Mouse (Mus musculus) cerebellum, adult 8-10 months (tissue): Measurements from ENCODE around the gene Naa80.

Experiments
- DNase-seq: peaks from one replicate; pipeline ENCODE4 v3.0.0; 2022

Naa80 gene

DNA sequence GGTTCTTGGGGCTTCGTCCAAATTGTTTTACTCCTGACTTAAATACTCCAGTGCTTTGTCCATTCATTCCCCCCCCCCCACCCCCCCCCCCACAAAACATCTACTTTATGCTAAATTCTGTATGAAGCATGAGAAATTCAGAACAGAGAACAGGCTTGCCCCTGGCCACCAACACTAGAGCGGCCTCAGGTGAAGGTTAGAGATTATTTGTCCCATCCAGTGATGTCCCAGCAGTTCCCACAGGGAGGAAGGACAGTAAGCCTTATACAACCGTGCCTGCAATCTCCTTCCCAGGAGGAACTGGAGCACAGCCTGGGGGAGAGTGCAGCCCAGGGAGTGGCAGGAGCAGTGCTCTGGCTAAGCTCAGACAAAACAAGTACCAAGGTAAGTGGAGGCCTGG is at the start of gene Naa80:
Naa80 (plus strand) TSS at position 301 of the 400 bp plus-strand sequence.
- DNase-seq, result no peak

DNA sequence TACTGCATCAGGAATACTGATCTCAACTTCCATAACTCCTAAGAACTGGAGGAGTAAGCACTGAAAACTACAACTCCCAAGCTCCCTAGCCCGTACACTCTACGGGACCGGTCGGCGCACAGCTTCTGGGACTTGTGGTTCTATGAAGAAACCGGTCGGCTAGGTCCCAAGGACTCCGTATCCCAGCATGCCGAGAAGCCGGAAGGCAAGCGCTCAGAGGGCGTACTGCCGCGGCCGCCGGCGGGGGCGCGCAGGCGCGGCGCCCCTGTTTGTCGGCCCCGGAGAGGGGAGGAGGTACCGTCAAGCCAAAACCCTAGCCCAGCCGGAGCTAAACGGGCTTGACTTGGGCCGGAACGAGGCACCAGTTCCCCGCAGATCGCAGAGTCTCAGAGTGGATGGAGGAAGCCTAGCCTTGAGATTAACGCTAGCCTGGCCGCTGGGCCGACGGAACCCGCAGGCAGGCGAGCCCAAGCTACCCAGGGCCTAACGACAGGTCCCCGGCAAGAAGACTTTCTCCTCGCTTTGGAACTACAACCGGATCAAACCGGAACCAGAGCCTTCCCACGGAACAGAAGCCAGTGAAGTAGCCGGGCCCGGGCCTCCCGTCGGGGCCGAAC is 44.8 kb upstream of the Naa80 start, which contains the start of gene Tmem115:
Tmem115 (plus strand) TSS at position 155 of the 617 bp plus-strand sequence.
- peak; percentile 91 for DNase-seq

DNA sequence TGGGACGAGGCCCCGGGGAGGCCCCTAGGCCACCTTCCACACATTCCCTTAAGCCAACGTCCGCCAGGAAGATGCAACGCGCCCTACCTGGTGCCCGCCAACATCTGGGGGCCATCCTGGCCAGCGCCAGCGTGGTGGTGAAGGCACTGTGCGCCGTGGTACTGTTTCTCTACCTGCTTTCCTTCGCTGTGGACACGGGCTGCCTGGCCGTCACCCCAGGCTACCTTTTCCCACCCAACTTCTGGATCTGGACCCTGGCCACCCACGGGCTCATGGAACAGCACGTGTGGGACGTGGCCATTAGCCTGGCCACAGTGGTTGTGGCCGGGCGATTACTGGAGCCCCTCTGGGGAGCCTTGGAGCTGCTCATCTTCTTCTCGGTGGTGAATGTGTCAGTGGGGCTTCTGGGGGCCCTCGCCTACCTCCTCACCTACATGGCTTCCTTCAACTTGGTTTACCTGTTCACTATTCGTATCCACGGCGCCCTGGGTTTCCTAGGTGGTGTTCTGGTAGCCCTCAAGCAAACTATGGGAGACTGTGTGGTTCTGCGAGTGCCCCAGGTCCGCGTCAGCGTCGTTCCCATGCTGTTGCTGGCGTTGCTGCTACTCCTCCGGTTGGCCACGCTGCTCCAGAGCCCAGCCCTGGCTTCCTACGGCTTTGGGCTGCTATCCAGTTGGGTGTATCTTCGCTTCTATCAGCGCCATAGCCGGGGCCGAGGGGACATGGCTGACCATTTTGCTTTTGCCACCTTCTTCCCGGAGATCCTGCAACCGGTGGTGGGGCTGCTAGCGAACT is 44.1 kb upstream of the Naa80 start:
- DNase-seq, result no peak

DNA sequence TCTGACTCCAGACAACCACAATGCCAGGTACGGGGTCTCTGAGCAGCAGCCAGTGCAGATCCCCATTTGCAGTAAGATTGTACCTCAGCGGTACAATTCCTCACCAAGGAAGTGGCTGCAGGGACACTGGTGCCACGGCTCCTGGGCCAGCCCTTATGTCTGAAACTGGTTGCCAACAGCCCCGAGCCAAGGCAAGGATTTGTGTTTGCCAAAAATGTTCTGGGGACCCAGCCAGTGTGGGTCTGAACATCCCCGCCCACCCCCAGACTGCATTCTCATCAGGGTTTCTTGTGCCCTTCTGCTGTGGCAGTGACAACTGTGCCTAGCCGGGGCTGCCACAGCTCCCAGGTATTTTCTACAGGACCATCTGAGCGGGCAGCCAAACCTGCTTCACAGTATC is 40.5 kb upstream of the Naa80 start:
- DNase-seq, result no peak

DNA sequence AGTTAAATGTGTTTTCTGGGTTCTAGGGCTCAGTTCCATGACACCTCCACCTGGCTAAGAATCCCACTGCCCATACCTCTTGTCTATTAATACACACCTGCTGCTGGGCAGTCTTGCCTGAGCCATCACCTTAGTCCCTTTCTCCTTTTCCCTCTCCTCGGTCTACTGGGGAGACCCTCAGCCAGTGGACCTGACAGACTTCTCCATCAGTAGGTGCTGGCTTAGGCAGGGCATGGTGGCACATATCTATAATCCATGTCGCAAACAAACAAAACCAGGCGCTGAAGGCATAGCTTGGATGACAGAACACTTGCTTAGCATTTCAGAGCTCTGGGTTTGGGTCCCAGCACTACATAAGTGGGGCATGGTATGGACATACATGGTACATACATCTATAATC is 40.0 kb upstream of the Naa80 start:
- no peak for DNase-seq

DNA sequence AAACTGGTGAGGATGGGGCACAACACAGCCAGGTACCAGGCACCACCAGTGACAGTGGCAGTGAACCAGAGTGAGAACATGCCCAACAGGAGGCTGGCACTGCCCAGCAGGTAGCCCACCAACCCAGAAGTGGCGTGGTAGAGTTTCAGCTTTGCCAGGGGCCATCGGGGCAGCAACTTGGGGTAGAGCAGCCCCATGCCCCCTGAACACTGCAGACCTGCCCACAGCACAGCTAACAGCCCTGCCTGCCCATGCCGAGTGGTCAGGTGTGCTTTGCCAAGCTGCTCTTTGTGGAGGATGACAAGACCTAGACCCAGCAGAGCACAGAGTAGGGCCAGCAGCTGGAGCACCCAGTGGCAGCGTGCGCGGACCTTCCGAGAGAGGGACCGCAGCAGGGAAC is 38.7 kb upstream of the Naa80 start:
- DNase-seq, result peak; percentile 32

DNA sequence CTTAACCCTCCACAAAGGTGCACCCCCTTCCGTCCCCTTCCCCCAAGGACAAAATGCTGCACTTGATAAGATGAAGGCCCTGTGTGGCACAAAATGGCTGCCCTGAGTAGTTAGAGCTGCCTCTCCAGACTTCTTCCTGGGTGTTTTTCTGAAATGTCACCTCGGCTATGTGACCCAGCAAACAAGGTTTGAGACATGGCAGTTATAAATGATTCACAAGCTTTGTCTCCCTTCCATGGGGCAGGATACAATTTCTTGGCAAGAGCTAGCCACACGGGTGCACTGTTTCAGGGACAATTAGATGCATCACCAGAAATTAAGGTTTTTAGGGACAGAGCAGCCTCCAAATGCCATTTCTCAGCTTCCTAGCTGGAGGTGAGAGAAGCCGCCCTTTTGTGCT is 38.3 kb upstream of the Naa80 start:
- peak; percentile 18 for DNase-seq

DNA sequence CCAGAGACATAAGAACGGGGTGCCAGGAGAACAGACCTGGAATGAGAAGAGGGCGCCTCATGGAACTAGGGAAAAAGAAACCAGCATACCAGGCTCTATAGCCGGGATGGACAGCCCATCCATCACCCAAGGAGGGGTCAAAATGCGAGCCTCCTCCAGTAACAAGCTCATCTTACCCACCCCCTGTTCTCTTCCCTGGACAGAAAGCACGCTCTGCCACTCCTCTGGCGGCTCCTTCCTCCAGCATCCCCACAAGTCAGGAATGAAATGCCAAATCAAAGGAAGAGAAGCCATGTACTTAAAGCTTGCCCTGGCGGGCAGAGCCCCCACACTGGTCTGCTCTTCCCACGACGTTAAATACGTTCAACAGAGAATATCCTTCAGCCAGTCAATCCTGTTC is 37.7 kb upstream of the Naa80 start:
- DNase-seq, result no peak

DNA sequence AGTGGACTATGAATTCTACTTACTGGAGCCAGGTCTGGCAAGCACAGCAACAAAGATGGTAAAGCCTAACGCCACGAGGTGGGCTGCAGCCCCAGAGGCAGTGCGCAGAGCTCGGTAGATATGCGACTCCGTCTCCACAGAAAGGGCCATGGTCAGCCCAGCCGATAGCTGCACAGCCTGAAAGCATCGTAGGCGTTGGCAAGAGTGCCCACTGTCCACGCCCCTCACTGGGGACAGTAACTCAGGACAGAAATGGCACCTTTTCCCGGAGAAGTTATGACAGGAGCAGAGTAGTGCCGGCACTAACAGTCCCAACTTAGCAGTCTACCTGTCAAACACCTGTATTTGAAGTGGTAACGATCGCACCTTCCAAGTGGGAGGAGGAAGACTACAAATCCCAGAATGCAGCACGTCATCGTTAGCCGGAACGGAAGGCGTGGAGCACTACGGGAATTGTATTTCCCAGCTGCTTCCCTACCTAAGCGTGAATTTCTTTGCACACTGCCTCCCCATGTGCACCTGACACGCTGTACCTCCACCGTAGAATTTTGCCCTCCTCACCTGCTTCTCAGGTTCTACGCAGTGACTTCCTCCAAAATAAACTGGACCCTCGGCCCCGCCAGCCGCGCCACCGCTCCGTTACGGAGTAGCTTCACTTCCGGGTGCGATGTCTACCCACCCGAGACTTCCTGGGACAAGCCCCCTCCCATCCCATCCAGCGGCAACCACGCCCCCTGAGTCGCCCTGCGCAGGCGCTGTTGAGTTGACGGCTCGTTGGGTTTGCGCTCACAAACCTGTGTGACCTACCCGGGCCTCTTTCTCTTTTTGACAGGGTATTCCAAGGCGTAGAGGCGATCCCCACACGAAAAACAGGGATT is 37.0 kb upstream of the Naa80 start, which contains the start of the genes Cyb561d2 and Nprl2:
Cyb561d2 (minus strand) TSS at position 720 of the 878 bp plus-strand sequence.
Nprl2 (plus strand) TSS at position 753 of the 878 bp plus-strand sequence.
- peak; percentile 94 for DNase-seq

DNA sequence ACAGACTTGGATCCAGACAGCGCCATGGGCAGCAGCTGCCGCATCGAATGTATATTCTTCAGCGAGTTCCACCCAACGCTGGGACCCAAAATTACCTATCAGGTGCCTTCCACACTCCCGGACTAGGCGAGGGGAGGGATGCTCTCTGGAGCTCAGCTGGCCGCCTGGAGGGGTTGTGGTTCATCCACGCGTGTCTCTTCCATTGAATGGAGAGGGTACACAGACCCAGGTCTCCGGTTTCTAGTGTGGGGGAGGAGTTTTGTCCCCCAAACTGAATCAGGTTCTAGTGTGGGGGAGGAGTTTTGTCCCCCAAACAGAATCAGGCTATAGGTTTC is 36.4 kb upstream of the Naa80 start:
- DNase-seq, result no peak

DNA sequence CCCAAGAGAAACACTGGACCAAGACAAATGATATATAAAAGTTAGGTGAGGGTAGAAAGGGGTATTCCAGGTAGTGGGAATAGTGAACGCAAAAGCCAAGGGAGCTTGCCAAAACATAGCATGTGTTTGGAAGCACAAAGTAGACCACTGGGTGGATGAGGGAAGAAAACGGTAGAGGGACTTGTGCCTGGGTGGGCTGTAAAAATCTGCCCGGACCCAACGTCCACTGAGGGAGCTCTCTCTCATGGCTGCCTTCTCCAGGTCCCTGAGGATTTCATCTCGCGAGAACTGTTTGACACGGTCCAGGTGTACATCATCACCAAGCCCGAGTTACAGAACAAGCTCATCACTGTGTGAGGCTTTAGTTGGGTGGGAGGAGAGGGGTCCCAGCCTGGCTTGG is 36.0 kb upstream of the Naa80 start:
- DNase-seq, result peak; percentile 27

DNA sequence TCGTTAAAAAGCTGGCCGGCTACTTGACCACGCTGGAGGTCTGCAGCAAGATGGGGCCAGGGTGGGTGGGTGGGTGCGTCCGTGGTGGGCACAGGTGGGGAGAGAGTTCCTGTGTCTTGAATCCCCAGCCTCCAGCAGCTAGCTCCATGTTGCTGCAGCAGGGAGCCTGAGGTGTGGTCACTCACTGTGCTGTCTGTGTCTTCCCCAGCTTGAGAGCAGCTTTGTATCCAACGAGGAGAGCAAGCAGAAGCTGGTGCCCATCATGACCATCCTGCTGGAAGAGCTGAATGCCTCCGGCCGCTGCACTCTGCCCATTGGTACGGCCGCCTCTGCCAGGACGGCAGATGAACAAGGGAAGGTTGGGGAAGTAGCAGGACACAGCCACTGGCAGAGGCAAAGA is 35.4 kb upstream of the Naa80 start:
- DNase-seq, result peak; percentile 23

DNA sequence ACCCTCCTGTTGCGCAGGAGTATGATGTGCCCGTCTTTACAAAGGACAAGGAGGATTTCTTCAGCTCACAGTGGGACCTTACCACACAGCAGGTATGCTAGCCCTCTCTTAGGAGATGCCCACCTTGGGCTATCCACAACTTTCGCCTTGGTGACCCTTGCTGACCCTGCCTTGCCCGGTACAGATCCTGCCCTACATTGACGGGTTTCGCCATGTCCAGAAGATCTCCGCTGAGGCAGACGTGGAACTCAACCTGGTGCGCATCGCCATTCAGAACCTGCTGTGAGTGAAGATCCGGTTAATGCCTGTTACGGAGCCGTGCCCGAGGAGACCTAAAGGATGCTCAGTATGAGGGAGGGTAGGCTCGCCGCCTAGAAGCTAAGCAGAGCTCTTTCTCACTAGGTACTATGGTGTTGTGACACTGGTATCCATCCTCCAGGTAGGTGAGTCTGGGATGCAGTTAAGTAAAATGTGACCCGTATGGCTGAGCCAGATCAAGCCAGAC is 34.4 kb upstream of the Naa80 start:
- DNase-seq, result peak; percentile 31

DNA sequence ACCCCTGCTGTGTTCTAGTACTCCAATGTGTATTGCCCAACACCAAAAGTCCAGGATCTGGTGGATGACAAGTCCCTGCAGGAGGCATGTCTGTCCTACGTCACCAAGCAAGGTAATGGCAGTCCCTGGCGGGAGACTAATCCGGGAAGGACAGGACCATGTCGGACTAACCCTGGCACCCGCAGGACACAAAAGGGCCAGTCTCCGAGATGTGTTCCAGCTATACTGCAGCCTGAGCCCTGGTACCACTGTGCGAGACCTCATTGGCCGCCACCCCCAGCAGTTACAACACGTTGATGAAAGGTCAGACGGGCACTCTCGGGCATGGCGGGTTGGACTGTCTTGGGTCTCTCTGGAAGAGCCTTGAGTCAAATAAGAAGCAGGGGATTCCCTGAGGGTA is 34.0 kb upstream of the Naa80 start:
- no peak for DNase-seq

DNA sequence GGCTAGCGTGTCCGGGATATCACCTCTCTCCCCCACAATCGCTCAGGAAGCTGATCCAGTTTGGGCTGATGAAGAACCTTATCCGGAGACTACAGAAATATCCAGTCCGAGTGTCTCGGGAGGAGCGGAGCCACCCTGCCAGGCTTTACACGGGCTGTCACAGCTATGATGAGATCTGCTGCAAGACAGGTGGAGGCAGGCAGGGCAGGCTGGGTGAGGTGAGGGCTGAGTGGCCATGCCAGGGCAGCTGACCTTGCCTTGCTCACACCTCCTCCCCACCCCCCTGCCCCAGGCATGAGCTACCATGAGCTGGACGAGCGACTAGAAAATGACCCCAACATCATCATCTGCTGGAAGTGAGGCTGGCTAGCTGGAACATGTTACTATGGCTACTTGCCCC is 33.5 kb upstream of the Naa80 start:
- DNase-seq, result no peak

DNA sequence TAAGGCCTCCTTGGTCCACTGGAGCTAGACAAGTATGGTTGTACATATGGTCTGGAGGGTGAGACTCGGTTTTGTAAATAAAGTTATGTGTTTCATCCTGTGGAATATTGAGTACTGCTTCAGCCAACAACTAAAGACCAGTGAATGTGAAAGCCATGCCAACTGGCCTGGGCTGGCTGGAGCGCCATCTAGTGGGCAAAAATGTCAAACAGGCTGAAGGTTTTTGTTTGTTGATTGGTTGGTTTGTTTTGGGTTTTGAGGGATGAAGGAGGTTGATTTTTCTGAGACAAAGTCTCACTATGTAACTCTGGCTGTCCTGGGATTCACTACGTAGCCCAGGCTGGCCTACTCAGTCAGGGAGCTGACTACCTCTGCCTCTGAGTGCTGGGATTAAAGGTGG is 33.1 kb upstream of the Naa80 start:
- peak; percentile 79 for DNase-seq

DNA sequence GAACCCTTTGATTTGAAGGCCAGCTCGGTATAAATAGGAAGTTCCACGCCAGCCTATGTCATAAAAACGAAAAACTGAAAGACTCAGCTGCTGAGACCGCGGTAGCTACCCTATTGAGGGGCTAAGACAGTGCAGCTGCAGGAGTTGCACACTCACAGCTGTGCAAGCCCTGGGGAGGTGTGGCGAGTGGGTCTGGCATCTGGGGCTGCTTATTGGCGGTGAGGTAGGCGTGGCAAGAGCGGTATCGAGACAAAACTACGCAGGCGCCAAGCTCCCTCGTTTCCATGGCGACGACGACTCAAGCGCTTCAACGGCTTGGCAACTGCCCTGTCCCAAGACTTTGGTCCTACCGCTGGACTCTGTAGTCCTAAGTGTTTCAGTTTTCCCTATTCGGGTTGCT is 31.7 kb upstream of the Naa80 start, which contains the start of gene Zmynd10:
Zmynd10 (plus strand) TSS at position 273 of the 400 bp plus-strand sequence.
- no peak for DNase-seq

DNA sequence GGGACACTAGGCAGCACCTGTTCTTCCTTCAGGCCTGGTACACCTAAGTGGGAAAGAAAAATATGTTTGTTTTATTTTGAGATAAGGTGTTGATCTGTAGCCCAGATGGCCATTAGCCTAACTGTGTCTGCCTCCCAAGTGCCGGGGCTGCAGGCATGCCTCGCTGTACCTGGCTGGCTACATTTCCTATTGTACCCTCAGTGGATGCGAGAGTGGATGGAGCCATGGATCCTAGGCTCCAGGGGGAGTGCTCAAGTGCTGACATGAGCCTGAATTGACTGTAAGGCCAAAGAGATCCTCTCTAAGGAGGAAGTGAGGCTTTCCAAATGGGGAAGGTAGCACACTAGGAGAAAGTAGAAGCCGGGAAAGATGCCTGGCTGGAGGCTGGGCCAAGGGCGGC is 30.7 kb upstream of the Naa80 start:
- no peak for DNase-seq

DNA sequence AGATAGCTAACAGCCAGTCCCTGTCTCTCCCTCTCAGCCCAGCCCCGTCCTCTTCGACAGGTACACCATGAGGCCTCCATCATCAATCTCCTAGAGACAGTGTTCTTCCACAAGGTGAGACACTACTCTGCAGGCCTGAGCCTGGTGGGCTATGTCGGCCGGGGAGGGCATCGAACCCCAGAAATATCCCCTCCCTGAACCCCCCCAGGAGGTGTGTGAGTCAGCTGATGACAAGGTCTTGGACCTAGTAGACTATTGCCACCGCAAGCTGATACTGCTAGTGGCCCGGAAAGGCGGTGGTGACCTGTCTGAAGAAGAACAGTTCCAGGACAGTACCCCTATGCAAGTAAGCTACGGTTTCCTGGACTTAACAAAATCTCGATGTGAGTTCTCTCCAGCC is 29.9 kb upstream of the Naa80 start:
- no peak for DNase-seq

DNA sequence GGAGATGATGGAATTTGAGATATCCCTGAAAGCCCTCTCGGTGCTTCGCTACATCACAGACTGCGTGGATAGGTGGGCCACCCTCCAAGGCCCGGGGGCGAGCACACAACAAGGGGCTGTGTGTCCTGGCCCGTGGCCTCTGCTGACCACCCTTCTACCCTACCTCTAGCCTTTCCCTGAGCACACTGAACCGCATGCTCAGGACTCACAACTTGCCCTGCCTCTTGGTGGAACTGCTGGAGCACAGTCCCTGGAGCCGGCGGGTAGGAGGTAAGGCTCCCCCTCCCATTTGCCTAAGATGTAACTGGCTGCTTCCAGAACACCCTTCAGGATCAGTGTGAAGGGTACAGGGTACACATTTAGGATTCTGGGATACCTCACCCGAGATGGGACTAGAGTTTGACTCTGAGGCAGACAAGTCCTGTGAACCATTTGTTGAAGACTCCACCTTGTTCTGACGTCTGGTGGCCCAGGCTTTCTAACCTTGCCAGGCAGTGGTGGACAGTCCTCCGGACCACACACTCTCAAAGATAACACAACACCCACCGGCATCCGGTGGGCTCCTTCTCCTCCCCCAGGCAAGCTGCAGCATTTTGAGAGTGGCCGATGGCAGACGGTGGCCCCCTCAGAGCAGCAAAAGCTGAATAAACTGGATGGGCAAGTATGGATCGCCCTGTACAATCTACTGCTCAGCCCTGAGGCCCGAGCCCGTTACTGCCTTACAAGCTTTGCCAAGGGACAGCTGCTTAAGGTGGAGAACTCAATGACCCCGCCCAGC is 29.2 kb upstream of the Naa80 start:
- DNase-seq, result no peak

DNA sequence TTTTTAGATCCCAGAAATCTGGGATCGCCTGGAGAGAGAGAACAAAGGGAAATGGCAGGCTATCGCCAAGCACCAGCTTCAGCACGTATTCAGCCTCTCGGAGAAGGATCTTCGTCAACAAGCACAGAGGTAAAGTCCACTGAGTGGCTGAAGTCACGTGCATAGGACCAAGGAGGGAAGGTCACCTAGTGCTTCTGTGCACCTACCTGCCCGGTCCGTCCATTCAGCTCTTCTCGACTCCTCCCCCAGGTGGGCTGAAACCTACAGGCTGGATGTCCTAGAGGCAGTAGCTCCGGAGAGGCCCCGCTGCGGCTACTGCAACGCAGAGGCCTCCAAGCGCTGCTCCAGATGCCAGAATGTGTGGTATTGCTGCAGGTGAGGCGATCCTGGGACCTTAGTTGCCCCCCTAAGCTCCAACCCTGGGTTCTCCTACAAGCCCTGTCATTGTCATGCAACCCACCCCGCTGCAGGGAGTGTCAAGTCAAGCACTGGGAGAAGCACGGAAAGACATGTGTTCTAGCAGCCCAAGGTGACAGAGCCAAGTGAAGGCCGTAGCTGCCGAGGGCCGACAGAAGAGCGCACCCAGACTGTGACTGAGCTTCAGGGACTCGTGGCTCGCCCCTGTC is 28.1 kb upstream of the Naa80 start:
- no peak for DNase-seq
